Mouse (Mus musculus) brain, embryonic 14.5 days (tissue): ENCODE results near the gene 3110040M04Rik.

Experiments used
- CTCF ChIP-seq: fragments of 200-500 bp; IDR thresholded peaks from 2 replicates; pipeline ENCODE4 v1.5.1; 2012; ENCODE audit warnings: inconsistent platforms, mild to moderate bottlenecking, moderate library complexity, borderline replicate concordance; ENCODE audit not compliant: insufficient read depth, insufficient read length; ENCODE audit errors: extremely low read depth
- POLR2A ChIP-seq: fragments of 200-500 bp; IDR thresholded peaks from 2 replicates; pipeline ENCODE4 v1.6.1; 2012; ENCODE audit warnings: mild to moderate bottlenecking, inconsistent platforms, borderline replicate concordance; ENCODE audit not compliant: poor library complexity, insufficient read depth, insufficient read length, severe bottlenecking; ENCODE audit errors: extremely low read depth

DNA sequence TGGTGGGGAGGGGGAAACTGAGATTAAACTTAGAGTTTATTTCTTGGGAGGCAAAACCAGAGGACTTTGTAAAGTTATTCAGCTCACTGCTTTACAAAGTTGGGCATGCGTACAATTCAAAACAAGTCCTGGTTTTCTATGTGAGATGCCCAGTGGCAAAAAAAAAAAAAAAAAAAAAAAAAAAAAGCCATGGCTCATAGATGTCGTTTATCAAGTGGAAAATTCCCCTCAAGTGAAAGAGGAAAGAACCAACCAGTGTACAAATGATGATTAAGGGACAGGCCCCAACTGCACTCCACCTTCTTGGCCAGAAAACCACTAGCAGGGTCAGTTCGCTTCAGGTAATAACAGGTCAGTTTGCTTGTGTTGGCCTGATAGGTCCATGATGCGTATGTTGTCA is 15.5 kb upstream of the 3110040M04Rik start:
- TF ChIP-seq CTCF (no peak), POLR2A (no peak)
